Mouse (Mus musculus): ENCODE data around the gene Zfp36l2. TPM values are rescaled to one million over a fixed set of nuclear protein-coding genes. Genes with fewer than 3 reads are reported as not detected.
"Not testable (repeated sequence)": the region's sequence is repeated elsewhere in the genome, so short reads cannot be mapped to it uniquely, and the experiment has no call there.

Zfp36l2 gene
- polyA plus RNA-seq, 1 experiment from 2014 or later, result 15.6 TPM

DNA sequence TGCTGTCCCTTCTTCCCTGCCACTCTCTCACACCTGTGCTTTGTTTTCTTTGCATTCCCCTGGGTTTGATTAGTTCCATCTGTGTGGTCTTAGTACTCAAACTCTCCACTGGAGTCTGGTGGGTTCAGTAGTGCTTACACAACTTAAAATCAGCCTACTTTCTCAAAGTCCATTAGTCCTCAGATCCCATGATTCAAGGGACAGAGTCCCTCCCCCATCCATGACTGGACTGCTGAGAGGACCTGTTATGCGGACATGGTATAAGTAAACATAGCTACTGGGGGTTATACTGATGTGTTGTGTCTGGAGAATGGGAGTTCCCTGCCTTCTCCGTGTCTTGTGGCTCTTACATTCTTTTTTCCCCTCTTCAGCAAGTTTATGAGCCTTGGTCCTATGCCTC is 40.5 kb upstream of the Zfp36l2 start:
- no peak for DNase-seq (ENCODE audit: low spot score)
- H3K27me3 ChIP-seq (replicated peaks; ENCODE audit: insufficient read depth, low read length), result no peaks in the 10 kb centered on the region

DNA sequence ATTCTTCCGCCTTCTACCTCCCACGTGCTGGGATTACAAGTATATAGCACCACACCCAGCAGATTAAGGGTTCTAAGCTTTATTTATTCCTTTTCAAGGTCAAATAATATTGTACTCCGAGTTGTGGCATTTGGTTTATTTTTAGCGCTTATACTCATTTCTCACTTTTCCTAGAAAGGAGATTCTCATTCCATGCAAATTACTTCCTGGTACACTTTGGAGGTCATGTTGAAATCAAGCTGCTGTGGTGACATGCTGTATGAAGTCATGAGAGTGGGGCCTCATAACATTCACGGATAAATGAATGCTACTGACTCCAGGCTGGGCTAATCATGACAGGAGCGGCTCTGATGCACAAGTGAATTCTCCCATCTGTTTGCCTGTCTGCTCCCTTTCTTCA is 38.9 kb upstream of the Zfp36l2 start:
- 51% methylated on average over 6 of the region's 6 CpGs for WGBS
- ATAC-seq (peak; percentile 75), DNase-seq (ENCODE audit: low spot score) (peak; percentile 84)

More for the DNA sequence above, 40.5 kb upstream of the Zfp36l2 start:
- Histone ChIP-seq H3K4me1 (ENCODE audit: insufficient read depth, low read depth, low read length) (no peaks in the 10 kb centered on the region; the same call in 1 of the 2 replicates), H3K9me3 (ENCODE audit: low read length) (no peaks in the 10 kb centered on the region), H3K36me3 (ENCODE audit: insufficient read depth, low read length) (no peaks in the 10 kb centered on the region), H3K4me2 (replicated peaks; ENCODE audit: low read depth, low read length) (no peak overlapping the region), H3K9ac (replicated peaks; ENCODE audit: low read depth) (no peak overlapping the region), H3K4me3 (ENCODE audit: low read depth, low read length) (no peak overlapping the region), H3K27ac (ENCODE audit: low read length) (no peak overlapping the region)
- 53% methylated on average over 2 of the region's 2 CpGs for WGBS
- no peak for ATAC-seq
- no peak for TF ChIP-seq CTCF (IDR thresholded peaks at IDR 0.05)
- no peak for TF ChIP-seq EP300 (IDR thresholded peaks at IDR 0.05)

DNA sequence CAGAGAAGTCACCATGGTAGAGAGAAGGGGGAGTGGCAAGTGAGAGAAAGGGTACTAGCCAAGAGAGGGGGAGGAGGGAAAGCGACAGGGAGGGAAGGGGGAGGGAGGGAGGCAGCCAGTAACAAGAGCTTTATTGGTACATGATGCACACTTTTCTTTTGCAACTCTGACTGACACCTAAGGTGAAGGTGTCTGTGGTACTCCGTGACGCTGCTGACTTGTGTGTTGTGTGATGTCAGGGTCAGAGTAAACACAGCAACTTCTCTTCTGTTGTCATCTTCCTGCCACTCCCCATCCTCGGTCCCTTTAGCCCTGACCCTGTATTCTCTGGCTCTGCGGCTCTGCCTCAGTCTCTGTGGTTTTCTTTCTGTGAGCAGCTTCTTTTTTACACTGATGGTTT is 38.5 kb upstream of the Zfp36l2 start:
- no peaks in the 10 kb centered on the region for H3K9me3 ChIP-seq (ENCODE audit: low read length)
- 42% methylated on average over 4 of the region's 5 CpGs for WGBS
- ATAC-seq, result peak; percentile 41
- DNase-seq (ENCODE audit: low spot score), result peak; percentile 50
- H3K27ac ChIP-seq (ENCODE audit: low read length), result no peak overlapping the region
- no peak overlapping the region for H3K4me2 ChIP-seq (replicated peaks; ENCODE audit: low read depth, low read length)
- no peak overlapping the region for H3K4me3 ChIP-seq (ENCODE audit: low read depth, low read length)
- no peak overlapping the region for H3K9ac ChIP-seq (replicated peaks; ENCODE audit: low read depth)
- TF ChIP-seq EP300 (IDR thresholded peaks at IDR 0.05), result no peak
- TF ChIP-seq CTCF (IDR thresholded peaks at IDR 0.05), result no peak
- no peaks in the 10 kb centered on the region; the same call in 1 of the 2 replicates for H3K4me1 ChIP-seq (ENCODE audit: insufficient read depth, low read depth, low read length)
- H3K36me3 ChIP-seq (ENCODE audit: insufficient read depth, low read length), result 0 out of 2 replicates have a peak, but pooled peaks cover 1% of the 10 kb centered on the region
- no peaks in the 10 kb centered on the region for H3K27me3 ChIP-seq (replicated peaks; ENCODE audit: insufficient read depth, low read length)

More for the DNA sequence above, 38.9 kb upstream of the Zfp36l2 start:
- Histone ChIP-seq H3K9me3 (ENCODE audit: low read length) (no peaks in the 10 kb centered on the region), H3K4me2 (replicated peaks; ENCODE audit: low read depth, low read length) (no peak overlapping the region), H3K4me3 (ENCODE audit: low read depth, low read length) (no peak overlapping the region), H3K9ac (replicated peaks; ENCODE audit: low read depth) (no peak overlapping the region), H3K27me3 (replicated peaks; ENCODE audit: insufficient read depth, low read length) (no peaks in the 10 kb centered on the region), H3K27ac (ENCODE audit: low read length) (no peak overlapping the region), H3K4me1 (ENCODE audit: insufficient read depth, low read depth, low read length) (no peaks in the 10 kb centered on the region; the same call in 1 of the 2 replicates), H3K36me3 (ENCODE audit: insufficient read depth, low read length) (no peaks in the 10 kb centered on the region)
- no peak for TF ChIP-seq CTCF (IDR thresholded peaks at IDR 0.05)
- TF ChIP-seq EP300 (IDR thresholded peaks at IDR 0.05), result no peak

GRCm38 (mm10) chr17:84224217-84224887 is 36.6 kb upstream of the Zfp36l2 start:
- Histone ChIP-seq H3K9ac (replicated peaks; ENCODE audit: low read depth) (no peak overlapping the region), H3K4me3 (ENCODE audit: low read depth, low read length) (no peak overlapping the region), H3K27me3 (replicated peaks; ENCODE audit: insufficient read depth, low read length) (no peaks in the 10 kb centered on the region), H3K27ac (ENCODE audit: low read length) (no peak overlapping the region), H3K9me3 (ENCODE audit: low read length) (no peaks in the 10 kb centered on the region), H3K4me2 (replicated peaks; ENCODE audit: low read depth, low read length) (no peak overlapping the region), H3K4me1 (ENCODE audit: insufficient read depth, low read depth, low read length) (no peaks in the 10 kb centered on the region; the same call in 1 of the 2 replicates), H3K36me3 (ENCODE audit: insufficient read depth, low read length) (peaks cover 9% of the 10 kb centered on the region; the same call in 1 of the 2 replicates)
- ATAC-seq (no peak), DNase-seq (ENCODE audit: low spot score) (no peak)
- 64% methylated on average over 15 of the region's 15 CpGs for WGBS
- TF ChIP-seq EP300 (IDR thresholded peaks at IDR 0.05) (no peak), CTCF (IDR thresholded peaks at IDR 0.05) (no peak)

- not testable (repeated sequence) for H3K4me3 ChIP-seq (ENCODE audit: low read depth, low read length); H3K4me1 ChIP-seq (ENCODE audit: insufficient read depth, low read depth, low read length); DNase-seq (ENCODE audit: low spot score); H3K27me3 ChIP-seq (replicated peaks; ENCODE audit: insufficient read depth, low read length); H3K36me3 ChIP-seq (ENCODE audit: insufficient read depth, low read length); H3K9ac ChIP-seq (replicated peaks; ENCODE audit: low read depth); H3K27ac ChIP-seq (ENCODE audit: low read length); H3K4me2 ChIP-seq (replicated peaks; ENCODE audit: low read depth, low read length); ATAC-seq; H3K9me3 ChIP-seq (ENCODE audit: low read length)
- WGBS, result 100% methylated on average over 2 of the region's 2 CpGs
Measured at GRCm38 (mm10) chr17:84218841-84219240, 31.1 kb upstream of the Zfp36l2 start.

DNA sequence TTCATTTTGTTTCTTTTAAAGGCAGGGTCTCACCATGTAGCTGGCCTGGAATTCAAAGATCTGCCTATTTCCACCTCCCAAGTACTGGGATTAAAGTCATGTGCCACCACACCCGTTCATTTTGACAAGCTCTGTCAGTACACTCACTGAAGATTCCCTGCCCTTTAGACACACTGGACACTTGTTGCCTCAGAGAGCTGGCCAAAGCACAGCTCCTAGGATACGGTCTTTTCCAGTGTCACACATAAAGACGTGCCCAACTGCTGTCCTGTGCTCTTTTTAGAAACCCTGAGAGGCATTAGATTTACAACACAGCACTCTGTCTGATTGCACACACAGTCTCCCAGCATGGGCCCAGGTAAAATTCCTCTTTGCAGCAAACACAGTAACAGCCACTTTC is 29.9 kb upstream of the Zfp36l2 start:
- TF ChIP-seq CTCF (IDR thresholded peaks at IDR 0.05), result no peak
- TF ChIP-seq EP300 (IDR thresholded peaks at IDR 0.05), result no peak
- ATAC-seq, result no peak
- no peak for DNase-seq (ENCODE audit: low spot score)
- Histone ChIP-seq H3K9me3 (ENCODE audit: low read length) (no peaks in the 10 kb centered on the region), H3K9ac (replicated peaks; ENCODE audit: low read depth) (no peak overlapping the region), H3K4me2 (replicated peaks; ENCODE audit: low read depth, low read length) (no peak overlapping the region), H3K27ac (ENCODE audit: low read length) (no peak overlapping the region), H3K4me1 (ENCODE audit: insufficient read depth, low read depth, low read length) (no peaks in the 10 kb centered on the region), H3K27me3 (replicated peaks; ENCODE audit: insufficient read depth, low read length) (no peaks in the 10 kb centered on the region), H3K36me3 (ENCODE audit: insufficient read depth, low read length) (peaks cover 9% of the 10 kb centered on the region; the same call in 1 of the 2 replicates), H3K4me3 (ENCODE audit: low read depth, low read length) (no peak overlapping the region)
- WGBS, result 73% methylated on average over 3 of the region's 3 CpGs
